Mouse (Mus musculus): ENCODE data around the gene Safb. TPM values are rescaled to one million over a fixed set of nuclear protein-coding genes. Genes with fewer than 3 reads are reported as not detected.
A peak's percentile ranks its signal among the peaks of the same experiment; 100 is the strongest.

Safb gene
- polyA plus RNA-seq, 1 experiment from 2014 or later, result 86.9 TPM

DNA sequence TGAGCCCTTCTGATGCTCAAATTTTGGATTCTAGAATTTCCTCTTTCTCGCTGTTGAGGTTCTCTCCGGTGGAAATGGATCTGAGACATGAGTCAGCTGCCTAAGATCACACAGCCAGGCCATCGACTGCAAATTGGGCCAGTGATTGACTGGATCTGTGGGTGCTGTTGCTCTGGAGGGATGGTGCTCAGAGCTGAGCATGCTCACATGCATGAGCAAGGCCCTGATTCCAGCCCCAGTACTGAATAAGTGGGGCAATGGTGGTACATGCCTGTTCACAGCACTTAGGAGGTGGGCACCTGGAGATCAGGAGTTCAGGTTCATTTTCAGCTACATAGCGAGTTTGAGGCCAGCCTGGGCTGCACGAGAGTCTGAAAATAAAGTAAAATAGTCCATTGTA lies 38.0 kb upstream of the Safb start:
- Histone ChIP-seq H3K27me3 (ENCODE audit: control insufficient read depth, insufficient read depth, low read depth, low read length) (no peaks in the 10 kb centered on the region), H3K4me1 (replicated peaks; ENCODE audit: control insufficient read depth, insufficient read depth, low read length) (no peaks in the 10 kb centered on the region), H3K9ac (ENCODE audit: low read length) (no peak overlapping the region), H3K27ac (ENCODE audit: low read length) (no peak overlapping the region), H3K4me3 (ENCODE audit: low read length) (no peak overlapping the region), H3K36me3 (ENCODE audit: control insufficient read depth, insufficient read depth, low read length) (no peaks in the 10 kb centered on the region), H3K4me2 (ENCODE audit: low read depth, low read length) (no peak overlapping the region), H3K9me3 (ENCODE audit: control insufficient read depth, low read length) (no peaks in the 10 kb centered on the region)
- 84% methylated on average over 5 of the region's 5 CpGs for WGBS
- ATAC-seq (ENCODE audit: low read depth), result no peak

DNA sequence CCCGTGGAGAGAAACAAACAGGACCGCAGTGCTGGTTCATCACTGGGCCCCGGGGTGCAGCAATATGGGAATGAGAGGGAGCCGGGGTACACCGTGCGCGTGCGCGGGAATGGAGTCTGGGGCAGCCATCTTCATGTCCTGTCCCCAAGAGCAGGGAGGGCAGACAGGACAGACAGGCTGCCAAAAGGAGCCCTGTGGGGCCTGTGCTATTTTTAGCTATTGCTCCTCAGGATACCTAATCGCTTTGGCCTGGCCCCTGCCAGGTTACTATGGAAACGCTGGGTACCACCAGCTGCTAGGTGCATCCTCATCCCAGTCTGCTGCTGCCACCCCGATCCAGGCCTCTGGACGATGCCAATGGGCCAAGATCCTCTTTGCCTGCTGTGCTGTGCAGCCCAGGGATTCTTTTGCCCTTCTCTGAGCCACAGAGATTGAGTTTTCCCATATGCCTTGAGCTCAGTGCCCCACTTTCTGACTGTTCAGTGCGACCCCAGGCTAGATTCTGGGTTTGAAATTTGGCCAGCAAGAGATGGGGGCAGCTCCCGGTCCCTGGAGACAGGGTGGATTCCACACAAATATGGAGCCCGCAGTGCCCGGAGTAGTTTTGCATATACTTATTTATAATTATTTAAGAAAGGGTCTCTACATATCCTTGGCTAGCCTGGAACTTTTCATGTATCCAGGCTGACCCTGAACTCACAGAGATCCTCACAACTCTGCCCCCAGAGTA lies 37.3 kb upstream of the Safb start:
- ATAC-seq (ENCODE audit: low read depth), result no peak
- H3K9me3 ChIP-seq (ENCODE audit: control insufficient read depth, low read length), result no peaks in the 10 kb centered on the region
- H3K36me3 ChIP-seq (ENCODE audit: control insufficient read depth, insufficient read depth, low read length), result no peaks in the 10 kb centered on the region
- 61% methylated on average over 17 of the region's 17 CpGs for WGBS
- no peak overlapping the region for H3K9ac ChIP-seq (ENCODE audit: low read length)
- H3K27me3 ChIP-seq (ENCODE audit: control insufficient read depth, insufficient read depth, low read depth, low read length), result no peaks in the 10 kb centered on the region
- H3K4me2 ChIP-seq (ENCODE audit: low read depth, low read length), result no peak overlapping the region
- no peaks in the 10 kb centered on the region for H3K4me1 ChIP-seq (replicated peaks; ENCODE audit: control insufficient read depth, insufficient read depth, low read length)
- H3K27ac ChIP-seq (ENCODE audit: low read length), result no peak overlapping the region
- no peak overlapping the region for H3K4me3 ChIP-seq (ENCODE audit: low read length)

DNA sequence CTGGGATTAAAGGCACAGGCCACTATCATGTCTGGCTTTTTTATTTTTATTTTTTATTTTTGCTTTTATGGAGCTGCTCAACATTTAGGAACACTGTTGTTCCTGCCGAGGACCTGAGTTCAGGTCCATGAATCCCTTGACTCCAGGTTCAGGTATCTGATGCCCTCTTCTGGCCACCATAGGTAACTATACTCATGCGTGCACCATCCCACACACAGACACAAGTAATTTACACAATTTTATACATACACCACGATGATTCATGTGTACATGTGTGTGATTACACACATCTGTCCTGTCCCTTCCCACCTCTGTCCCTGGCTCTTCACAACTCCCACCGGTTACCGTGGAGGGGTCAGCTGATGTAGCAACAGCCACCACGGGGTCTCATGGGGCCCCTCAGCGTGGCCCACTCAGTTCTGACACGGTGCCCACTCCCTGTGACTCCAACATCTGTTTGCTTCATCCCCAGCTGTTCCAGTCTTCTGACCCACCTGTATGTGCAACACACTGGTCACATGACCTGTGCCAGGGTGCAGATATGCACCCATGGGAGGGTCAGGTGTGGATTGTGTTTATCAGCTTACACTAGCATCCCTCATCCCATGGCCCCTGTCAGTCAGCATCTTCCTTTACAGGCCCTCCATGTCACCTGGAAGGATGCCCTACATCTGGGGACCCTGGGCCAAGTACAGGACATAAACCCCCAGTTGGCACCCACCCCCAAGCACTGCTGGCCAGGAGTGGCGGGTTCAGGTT lies 36.6 kb upstream of the Safb start:
- H3K4me1 ChIP-seq (replicated peaks; ENCODE audit: control insufficient read depth, insufficient read depth, low read length), result no peaks in the 10 kb centered on the region
- no peak overlapping the region for H3K9ac ChIP-seq (ENCODE audit: low read length)
- 73% methylated on average over 9 of the region's 9 CpGs for WGBS
- H3K27me3 ChIP-seq (ENCODE audit: control insufficient read depth, insufficient read depth, low read depth, low read length), result no peaks in the 10 kb centered on the region
- H3K9me3 ChIP-seq (ENCODE audit: control insufficient read depth, low read length), result no peaks in the 10 kb centered on the region
- no peaks in the 10 kb centered on the region for H3K36me3 ChIP-seq (ENCODE audit: control insufficient read depth, insufficient read depth, low read length)
- no peak overlapping the region for H3K27ac ChIP-seq (ENCODE audit: low read length)
- H3K4me3 ChIP-seq (ENCODE audit: low read length), result no peak overlapping the region
- ATAC-seq (ENCODE audit: low read depth), result no peak
- H3K4me2 ChIP-seq (ENCODE audit: low read depth, low read length), result no peak overlapping the region

DNA sequence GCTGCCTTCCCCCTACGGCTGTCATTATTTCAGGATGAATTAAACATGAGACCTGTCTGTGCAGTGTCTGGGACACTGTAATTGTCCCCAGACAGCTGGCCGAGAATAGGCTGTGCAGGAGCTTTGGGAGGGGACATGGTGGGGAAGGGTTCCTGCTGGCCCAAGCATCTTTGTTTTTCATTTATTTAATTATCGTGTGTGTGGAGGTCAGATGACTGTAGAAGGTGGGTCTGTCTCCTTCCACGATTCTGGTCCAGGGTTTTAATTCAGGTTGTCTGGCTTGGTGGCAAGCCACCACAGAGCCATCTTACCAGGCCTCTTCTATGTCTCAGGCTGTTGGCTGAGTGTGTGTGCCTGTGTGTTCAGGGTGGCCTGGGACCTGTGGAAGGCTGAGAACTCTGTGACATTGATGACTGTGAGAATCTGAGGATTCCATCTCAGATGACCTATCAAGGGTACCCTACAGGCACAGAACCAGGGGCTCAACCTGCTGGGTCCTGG lies 36.0 kb upstream of the Safb start:
- H3K36me3 ChIP-seq (ENCODE audit: control insufficient read depth, insufficient read depth, low read length), result no peaks in the 10 kb centered on the region

DNA sequence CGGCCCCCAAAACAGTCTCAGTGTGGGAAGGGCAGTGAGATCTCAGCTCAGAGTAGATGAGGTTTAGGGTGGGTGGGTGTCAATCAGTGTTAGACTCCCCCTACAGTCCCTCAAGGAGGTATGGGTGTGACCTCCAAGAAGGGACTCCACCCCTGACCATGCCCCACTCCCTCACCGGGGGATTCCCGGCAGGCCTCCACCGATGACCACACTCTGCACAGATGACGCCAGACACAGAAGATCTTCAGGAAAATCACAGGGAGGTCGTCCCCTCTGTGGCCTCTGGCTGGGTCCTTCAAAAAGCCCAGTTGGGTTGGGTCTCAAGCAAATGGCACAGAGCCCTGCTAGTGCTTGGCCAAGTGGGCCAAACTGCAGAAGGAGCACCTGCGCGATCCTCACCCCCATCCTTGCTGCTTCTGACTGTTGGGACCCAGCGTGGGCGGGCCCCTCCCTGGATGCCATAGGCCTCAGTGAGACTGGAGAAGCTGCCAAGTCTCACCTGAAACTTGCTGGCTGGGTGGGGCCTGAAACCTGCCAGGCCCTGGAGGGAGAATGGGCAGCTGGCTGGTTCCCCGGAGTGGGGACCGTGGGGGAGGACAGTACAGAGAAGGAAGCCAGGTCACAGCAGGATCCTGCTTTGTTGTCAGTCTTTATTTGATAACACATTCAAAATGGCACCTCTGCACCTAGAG lies 33.7 kb upstream of the Safb start:
- peak; percentile 26; the same call in 1 of the 2 replicates for ATAC-seq (ENCODE audit: low read depth)
- no peak overlapping the region for H3K27ac ChIP-seq (ENCODE audit: low read length)
- no peak overlapping the region for H3K4me2 ChIP-seq (ENCODE audit: low read depth, low read length)
- H3K27me3 ChIP-seq (ENCODE audit: control insufficient read depth, insufficient read depth, low read depth, low read length), result no peaks in the 10 kb centered on the region
- H3K4me3 ChIP-seq (ENCODE audit: low read length), result no peak overlapping the region
- no peaks in the 10 kb centered on the region for H3K36me3 ChIP-seq (ENCODE audit: control insufficient read depth, insufficient read depth, low read length)
- no peaks in the 10 kb centered on the region for H3K4me1 ChIP-seq (replicated peaks; ENCODE audit: control insufficient read depth, insufficient read depth, low read length)
- H3K9ac ChIP-seq (ENCODE audit: low read length), result no peak overlapping the region
- 69% methylated on average over 12 of the region's 12 CpGs for WGBS
- no peaks in the 10 kb centered on the region for H3K9me3 ChIP-seq (ENCODE audit: control insufficient read depth, low read length)

More for the DNA sequence above, 36.0 kb upstream of the Safb start:
- no peak overlapping the region for H3K27ac ChIP-seq (ENCODE audit: low read length)
- no peak overlapping the region for H3K9ac ChIP-seq (ENCODE audit: low read length)
- 63% methylated on average over 4 of the region's 4 CpGs for WGBS
- no peak overlapping the region for H3K4me2 ChIP-seq (ENCODE audit: low read depth, low read length)
- no peak overlapping the region for H3K4me3 ChIP-seq (ENCODE audit: low read length)
- H3K9me3 ChIP-seq (ENCODE audit: control insufficient read depth, low read length), result no peaks in the 10 kb centered on the region
- no peaks in the 10 kb centered on the region for H3K27me3 ChIP-seq (ENCODE audit: control insufficient read depth, insufficient read depth, low read depth, low read length)
- H3K4me1 ChIP-seq (replicated peaks; ENCODE audit: control insufficient read depth, insufficient read depth, low read length), result no peaks in the 10 kb centered on the region
- ATAC-seq (ENCODE audit: low read depth), result no peak

DNA sequence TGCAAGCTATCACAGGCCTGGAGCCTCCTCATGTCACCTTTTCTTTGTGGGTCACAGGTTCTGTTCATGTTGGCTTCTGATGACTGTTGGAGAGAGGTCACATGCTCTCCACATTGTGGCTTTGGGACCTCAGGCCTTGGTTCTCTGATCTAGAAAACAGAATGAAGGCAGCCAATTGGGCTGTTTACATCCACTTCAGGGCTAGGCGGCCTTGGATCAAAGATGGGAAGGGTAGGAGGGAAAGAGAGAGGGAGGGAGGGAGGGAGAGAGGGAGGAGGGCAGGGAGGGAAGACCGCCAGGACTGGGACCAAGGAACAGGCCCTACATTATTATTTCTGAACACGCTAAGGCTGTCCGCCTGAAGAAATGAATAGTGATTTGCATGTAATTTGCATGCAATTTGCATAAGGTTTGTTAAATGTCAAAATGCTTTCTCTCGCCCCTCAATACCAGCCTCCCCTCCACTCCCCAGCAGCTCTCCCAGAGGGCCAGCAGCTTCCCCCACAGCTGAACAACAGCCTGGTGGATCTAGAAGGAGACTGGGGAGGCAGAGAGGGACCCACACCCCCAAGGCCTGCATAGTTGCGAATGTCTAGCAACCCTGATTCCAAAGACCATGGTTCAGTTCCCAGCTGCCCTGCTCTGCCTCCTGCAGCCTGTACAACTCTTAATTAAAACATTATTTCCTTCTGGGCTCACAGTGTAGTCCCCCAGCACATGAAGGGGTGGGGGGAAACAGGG lies 32.6 kb upstream of the Safb start:
- no peak overlapping the region for H3K4me3 ChIP-seq (ENCODE audit: low read length)
- no peak overlapping the region for H3K27ac ChIP-seq (ENCODE audit: low read length)
- H3K9ac ChIP-seq (ENCODE audit: low read length), result no peak overlapping the region
- WGBS, result 67% methylated on average over 6 of the region's 6 CpGs
- H3K4me1 ChIP-seq (replicated peaks; ENCODE audit: control insufficient read depth, insufficient read depth, low read length), result no peaks in the 10 kb centered on the region
- H3K9me3 ChIP-seq (ENCODE audit: control insufficient read depth, low read length), result no peaks in the 10 kb centered on the region
- no peak overlapping the region for H3K4me2 ChIP-seq (ENCODE audit: low read depth, low read length)
- H3K27me3 ChIP-seq (ENCODE audit: control insufficient read depth, insufficient read depth, low read depth, low read length), result no peaks in the 10 kb centered on the region
- no peaks in the 10 kb centered on the region for H3K36me3 ChIP-seq (ENCODE audit: control insufficient read depth, insufficient read depth, low read length)
- no peak for ATAC-seq (ENCODE audit: low read depth)

DNA sequence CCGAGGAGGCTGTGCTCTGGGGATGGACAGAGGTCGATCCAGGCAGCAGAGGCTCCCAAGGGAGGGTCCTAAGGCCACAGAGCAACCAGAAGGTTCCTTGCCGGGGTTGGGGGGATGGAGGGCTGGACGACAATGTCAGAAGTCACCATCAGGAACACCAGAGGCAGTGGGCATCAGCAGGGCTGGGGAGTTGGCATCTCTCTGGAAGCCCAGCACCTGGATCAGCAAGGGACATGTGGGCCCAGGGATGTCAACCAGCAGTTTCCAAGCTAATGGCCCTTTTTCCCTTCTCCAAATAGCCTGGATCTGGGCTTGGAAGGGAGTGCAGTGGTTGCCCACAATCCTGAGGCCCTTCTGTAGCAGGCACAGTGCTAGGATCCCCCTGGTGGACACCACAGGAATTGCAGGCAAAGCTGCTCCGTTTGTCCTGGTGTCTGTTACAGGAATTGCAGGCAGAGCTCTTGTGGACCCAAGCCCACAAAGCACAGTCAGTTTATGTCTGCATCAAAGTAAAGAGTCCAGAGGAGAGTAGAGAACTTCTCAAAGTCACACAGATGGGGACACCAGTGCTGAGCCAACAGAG lies 31.8 kb upstream of the Safb start:
- Histone ChIP-seq H3K27ac (ENCODE audit: low read length) (no peak overlapping the region), H3K9ac (ENCODE audit: low read length) (no peak overlapping the region), H3K36me3 (ENCODE audit: control insufficient read depth, insufficient read depth, low read length) (no peaks in the 10 kb centered on the region), H3K4me3 (ENCODE audit: low read length) (no peak overlapping the region), H3K27me3 (ENCODE audit: control insufficient read depth, insufficient read depth, low read depth, low read length) (no peaks in the 10 kb centered on the region), H3K4me2 (ENCODE audit: low read depth, low read length) (no peak overlapping the region), H3K4me1 (replicated peaks; ENCODE audit: control insufficient read depth, insufficient read depth, low read length) (no peaks in the 10 kb centered on the region), H3K9me3 (ENCODE audit: control insufficient read depth, low read length) (no peaks in the 10 kb centered on the region)
- ATAC-seq (ENCODE audit: low read depth), result 0 out of 2 replicates have a peak, but pooled peaks have one; percentile 23
- 56% methylated on average over 5 of the region's 5 CpGs for WGBS

DNA sequence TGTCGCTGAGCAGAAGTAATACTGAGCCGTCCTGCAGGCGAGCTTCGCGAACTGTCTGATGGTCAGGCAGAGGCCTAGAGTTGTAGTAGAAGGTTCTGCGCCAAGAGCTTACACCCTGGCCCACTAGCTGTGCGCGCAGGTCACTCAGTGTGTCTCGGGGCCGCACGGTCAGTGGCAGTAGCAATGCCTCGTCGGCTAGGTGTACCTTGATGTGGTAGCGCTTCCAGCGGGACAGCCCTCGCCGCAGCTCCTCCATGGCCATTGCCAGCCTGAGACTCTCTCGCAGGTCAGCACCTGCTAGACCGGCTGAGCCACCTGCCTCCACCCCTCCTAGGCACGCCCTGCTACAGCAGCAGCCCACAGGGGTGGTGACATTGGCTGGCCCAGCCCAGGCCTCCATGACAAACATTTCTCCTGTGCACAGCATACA lies 30.5 kb upstream of the Safb start, which contains the start of gene Gm20219:
Gene Gm20219 (minus strand): TSS at position 266 of the 430 bp plus-strand sequence.
- Histone ChIP-seq H3K4me3 (ENCODE audit: low read length) (peak within 1 kb of the TSS; percentile 31), H3K9ac (ENCODE audit: low read length) (peak within 1 kb of the TSS; percentile 43), H3K36me3 (ENCODE audit: control insufficient read depth, insufficient read depth, low read length) (no peaks in the 10 kb centered on the region), H3K4me1 (replicated peaks; ENCODE audit: control insufficient read depth, insufficient read depth, low read length) (no peaks in the 10 kb centered on the region), H3K27me3 (ENCODE audit: control insufficient read depth, insufficient read depth, low read depth, low read length) (no peaks in the 10 kb centered on the region), H3K27ac (ENCODE audit: low read length) (0 out of 2 replicates have a peak within 1 kb of the TSS, but pooled peaks have one; percentile 7), H3K9me3 (ENCODE audit: control insufficient read depth, low read length) (no peaks in the 10 kb centered on the region), H3K4me2 (ENCODE audit: low read depth, low read length) (peak within 1 kb of the TSS; percentile 31)
- WGBS, result 50% methylated on average over 20 of the region's 20 CpGs
- ATAC-seq (ENCODE audit: low read depth), result peak; percentile 88

All from lung, embryonic 16.5 days (tissue).